Mouse (Mus musculus): ENCODE measurements around the gene Bcor. TPM values are rescaled to one million over a fixed set of nuclear protein-coding genes. Genes with fewer than 3 reads are reported as not detected.

Bcor gene
- 14.9 and 15.8 TPM in 2 replicates for polyA plus RNA-seq (2011; ENCODE audit: insufficient read depth, insufficient read length, low read depth, missing spikeins)

DNA sequence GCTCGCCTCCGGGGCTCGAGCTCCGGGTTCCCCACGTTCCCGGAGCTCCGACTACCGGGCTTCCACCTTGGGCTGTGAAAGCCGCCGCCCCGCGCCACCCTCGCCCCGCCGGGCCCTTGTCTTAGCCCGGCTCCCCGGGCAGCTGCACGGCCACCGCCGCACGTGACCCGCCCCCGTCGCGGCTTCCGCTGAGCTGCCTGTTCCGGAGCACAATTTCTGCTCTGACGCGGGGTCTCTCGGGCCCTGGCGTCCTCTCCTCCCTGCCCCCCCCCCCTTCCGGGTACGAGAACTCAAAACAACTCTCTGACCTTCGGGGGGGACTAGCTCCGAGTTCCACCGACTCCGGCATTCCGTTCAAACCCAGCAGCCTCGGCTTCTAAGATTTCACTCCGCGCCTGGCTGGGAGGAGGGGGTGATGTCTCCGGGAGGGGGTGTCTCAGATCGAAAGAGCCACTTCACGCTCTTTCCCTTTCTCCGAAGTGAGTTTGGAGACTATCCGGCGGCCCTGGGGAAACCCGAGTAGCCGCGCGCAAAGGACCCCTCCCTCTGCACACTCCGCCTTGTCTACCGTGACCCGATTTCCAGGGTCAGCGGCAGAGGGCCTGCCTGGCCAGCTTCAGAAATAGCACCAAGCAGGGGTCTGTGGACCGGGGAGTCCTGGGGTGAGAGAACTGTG is at the start of gene Bcor:
TSS of gene Bcor (minus strand) at position 375 of the 676 bp plus-strand sequence.
- no peak for TF ChIP-seq CTCF (IDR thresholded peaks at IDR 0.05; ENCODE audit: low read depth, low read length)
- no peak for TF ChIP-seq POLR2A (IDR thresholded peaks at IDR 0.05; ENCODE audit: insufficient read depth, low read length)
- no peak for TF ChIP-seq EP300 (IDR thresholded peaks at IDR 0.05; ENCODE audit: insufficient read depth, low read depth, low read length)
- Histone ChIP-seq H3K4me1 (ENCODE audit: control insufficient read depth, insufficient read depth, low read length) (peaks cover 2% of the 10 kb centered on the region), H3K27ac (ENCODE audit: insufficient read depth, low read length) (no peak within 1 kb of the TSS), H3K4me3 (ENCODE audit: low read depth, low read length) (peak within 1 kb of the TSS; percentile 68), H3K27me3 (ENCODE audit: control insufficient read depth, insufficient read depth, low read length, poor library complexity, severe bottlenecking) (peaks cover 6% of the 10 kb centered on the region; the same call in 1 of the 2 replicates), H3K36me3 (ENCODE audit: control insufficient read depth, insufficient read depth, low read length, poor library complexity, severe bottlenecking) (no peaks in the 10 kb centered on the region), H3K9me3 (replicated peaks; ENCODE audit: control insufficient read depth, insufficient read depth, low read length, poor library complexity, severe bottlenecking) (no peaks in the 10 kb centered on the region), H3K9ac (ENCODE audit: low read depth, poor library complexity, severe bottlenecking) (peak within 1 kb of the TSS; percentile 90)

DNA sequence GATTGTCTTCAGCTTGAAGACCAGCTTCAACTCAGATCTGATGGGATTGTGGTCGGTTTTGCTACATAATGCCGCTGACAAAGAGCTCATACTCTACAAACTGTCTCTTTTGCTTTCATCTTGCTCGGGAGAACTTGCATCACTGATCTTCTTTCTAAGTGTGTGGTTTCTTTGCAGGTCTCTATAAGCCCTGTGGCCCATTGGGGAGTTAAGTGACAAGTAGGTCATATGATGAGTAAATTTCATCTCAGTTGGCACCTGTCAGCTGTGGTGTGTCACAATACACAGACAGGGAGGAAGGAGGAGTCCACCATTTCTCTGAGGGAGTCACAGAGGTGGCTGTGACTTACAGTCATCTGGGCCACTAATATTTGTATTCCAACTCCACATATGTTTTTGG is 42.8 kb upstream of the Bcor start:
- H3K9ac ChIP-seq (ENCODE audit: low read depth, poor library complexity, severe bottlenecking), result no peak overlapping the region
- H3K4me3 ChIP-seq (ENCODE audit: low read depth, low read length), result no peak overlapping the region
- TF ChIP-seq EP300 (IDR thresholded peaks at IDR 0.05; ENCODE audit: insufficient read depth, low read depth, low read length) (no peak), CTCF (IDR thresholded peaks at IDR 0.05; ENCODE audit: low read depth, low read length) (no peak), POLR2A (IDR thresholded peaks at IDR 0.05; ENCODE audit: insufficient read depth, low read length) (no peak)
- no peak overlapping the region for H3K27ac ChIP-seq (ENCODE audit: insufficient read depth, low read length)
- no peaks in the 10 kb centered on the region for H3K4me1 ChIP-seq (ENCODE audit: control insufficient read depth, insufficient read depth, low read length)
- no peaks in the 10 kb centered on the region for H3K36me3 ChIP-seq (ENCODE audit: control insufficient read depth, insufficient read depth, low read length, poor library complexity, severe bottlenecking)
- no peaks in the 10 kb centered on the region for H3K9me3 ChIP-seq (replicated peaks; ENCODE audit: control insufficient read depth, insufficient read depth, low read length, poor library complexity, severe bottlenecking)
- H3K27me3 ChIP-seq (ENCODE audit: control insufficient read depth, insufficient read depth, low read length, poor library complexity, severe bottlenecking), result no peaks in the 10 kb centered on the region

GRCm38 (mm10) chrX:12201111-12201510 is 41.0 kb upstream of the Bcor start:
- Histone ChIP-seq H3K36me3 (ENCODE audit: control insufficient read depth, insufficient read depth, low read length, poor library complexity, severe bottlenecking) (no peaks in the 10 kb centered on the region), H3K27ac (ENCODE audit: insufficient read depth, low read length) (no peak overlapping the region), H3K9ac (ENCODE audit: low read depth, poor library complexity, severe bottlenecking) (no peak overlapping the region), H3K27me3 (ENCODE audit: control insufficient read depth, insufficient read depth, low read length, poor library complexity, severe bottlenecking) (no peaks in the 10 kb centered on the region), H3K4me3 (ENCODE audit: low read depth, low read length) (no peak overlapping the region), H3K4me1 (ENCODE audit: control insufficient read depth, insufficient read depth, low read length) (no peaks in the 10 kb centered on the region), H3K9me3 (replicated peaks; ENCODE audit: control insufficient read depth, insufficient read depth, low read length, poor library complexity, severe bottlenecking) (no peaks in the 10 kb centered on the region)
- TF ChIP-seq POLR2A (IDR thresholded peaks at IDR 0.05; ENCODE audit: insufficient read depth, low read length), result no peak
- TF ChIP-seq CTCF (IDR thresholded peaks at IDR 0.05; ENCODE audit: low read depth, low read length), result no peak
- no peak for TF ChIP-seq EP300 (IDR thresholded peaks at IDR 0.05; ENCODE audit: insufficient read depth, low read depth, low read length)

- no peaks in the 10 kb centered on the region for H3K9me3 ChIP-seq (replicated peaks; ENCODE audit: control insufficient read depth, insufficient read depth, low read length, poor library complexity, severe bottlenecking)
- H3K36me3 ChIP-seq (ENCODE audit: control insufficient read depth, insufficient read depth, low read length, poor library complexity, severe bottlenecking), result no peaks in the 10 kb centered on the region
- H3K27me3 ChIP-seq (ENCODE audit: control insufficient read depth, insufficient read depth, low read length, poor library complexity, severe bottlenecking), result no peaks in the 10 kb centered on the region
- H3K4me1 ChIP-seq (ENCODE audit: control insufficient read depth, insufficient read depth, low read length), result no peaks in the 10 kb centered on the region
- no peak overlapping the region for H3K4me3 ChIP-seq (ENCODE audit: low read depth, low read length)
- no peak overlapping the region for H3K9ac ChIP-seq (ENCODE audit: low read depth, poor library complexity, severe bottlenecking)
- TF ChIP-seq POLR2A (IDR thresholded peaks at IDR 0.05; ENCODE audit: insufficient read depth, low read length) (no peak), EP300 (IDR thresholded peaks at IDR 0.05; ENCODE audit: insufficient read depth, low read depth, low read length) (no peak), CTCF (IDR thresholded peaks at IDR 0.05; ENCODE audit: low read depth, low read length) (no peak)
- no peak overlapping the region for H3K27ac ChIP-seq (ENCODE audit: insufficient read depth, low read length)
Measured at GRCm38 (mm10) chrX:12195234-12195919, 35.2 kb upstream of the Bcor start.

- H3K27me3 ChIP-seq (ENCODE audit: control insufficient read depth, insufficient read depth, low read length, poor library complexity, severe bottlenecking), result no peaks in the 10 kb centered on the region
- TF ChIP-seq CTCF (IDR thresholded peaks at IDR 0.05; ENCODE audit: low read depth, low read length) (no peak), EP300 (IDR thresholded peaks at IDR 0.05; ENCODE audit: insufficient read depth, low read depth, low read length) (no peak), POLR2A (IDR thresholded peaks at IDR 0.05; ENCODE audit: insufficient read depth, low read length) (no peak)
- no peaks in the 10 kb centered on the region for H3K4me1 ChIP-seq (ENCODE audit: control insufficient read depth, insufficient read depth, low read length)
Measured at GRCm38 (mm10) chrX:12192343-12192742, 32.2 kb upstream of the Bcor start.

GRCm38 (mm10) chrX:12189511-12189910 is 29.4 kb upstream of the Bcor start:
- no peak overlapping the region for H3K4me3 ChIP-seq (ENCODE audit: low read depth, low read length)
- no peak for TF ChIP-seq CTCF (IDR thresholded peaks at IDR 0.05; ENCODE audit: low read depth, low read length)
- TF ChIP-seq EP300 (IDR thresholded peaks at IDR 0.05; ENCODE audit: insufficient read depth, low read depth, low read length), result no peak
- TF ChIP-seq POLR2A (IDR thresholded peaks at IDR 0.05; ENCODE audit: insufficient read depth, low read length), result no peak

More at GRCm38 (mm10) chrX:12192343-12192742, 32.2 kb upstream of the Bcor start:
- Histone ChIP-seq H3K4me3 (ENCODE audit: low read depth, low read length) (no peak overlapping the region), H3K36me3 (ENCODE audit: control insufficient read depth, insufficient read depth, low read length, poor library complexity, severe bottlenecking) (no peaks in the 10 kb centered on the region), H3K9ac (ENCODE audit: low read depth, poor library complexity, severe bottlenecking) (no peak overlapping the region), H3K9me3 (replicated peaks; ENCODE audit: control insufficient read depth, insufficient read depth, low read length, poor library complexity, severe bottlenecking) (no peaks in the 10 kb centered on the region), H3K27ac (ENCODE audit: insufficient read depth, low read length) (no peak overlapping the region)

More at GRCm38 (mm10) chrX:12189511-12189910, 29.4 kb upstream of the Bcor start:
- H3K27ac ChIP-seq (ENCODE audit: insufficient read depth, low read length), result no peak overlapping the region
- H3K9me3 ChIP-seq (replicated peaks; ENCODE audit: control insufficient read depth, insufficient read depth, low read length, poor library complexity, severe bottlenecking), result no peaks in the 10 kb centered on the region
- no peak overlapping the region for H3K9ac ChIP-seq (ENCODE audit: low read depth, poor library complexity, severe bottlenecking)
- no peaks in the 10 kb centered on the region for H3K27me3 ChIP-seq (ENCODE audit: control insufficient read depth, insufficient read depth, low read length, poor library complexity, severe bottlenecking)
- no peaks in the 10 kb centered on the region for H3K4me1 ChIP-seq (ENCODE audit: control insufficient read depth, insufficient read depth, low read length)
- no peaks in the 10 kb centered on the region for H3K36me3 ChIP-seq (ENCODE audit: control insufficient read depth, insufficient read depth, low read length, poor library complexity, severe bottlenecking)

All from ES-Bruce4 (cell line).